Mouse (Mus musculus): Measurements from ENCODE around the gene Gm11939.
"Not testable (repeated sequence)": the region's sequence is repeated elsewhere in the genome, so short reads cannot be mapped to it uniquely, and the experiment has no call there.

GRCm38 (mm10) chr11:99597742-99598141, 38.5 kb upstream of the Gm11939 start, which contains the start of gene Krtap9-3:
- TF ChIP-seq CTCF, EP300 (IDR thresholded peaks at IDR 0.05; ENCODE audit: low read depth): not testable (repeated sequence)

Measured in heart, postnatal 0 days (tissue).